Mouse (Mus musculus) macrophage (primary cell): ENCODE data around the gene Olfr392. TPM values are rescaled to one million over a fixed set of nuclear protein-coding genes. Genes with fewer than 3 reads are reported as not detected.

ENCODE experiments used
- H3K27ac ChIP-seq: fragments of 350-480 bp; formaldehyde crosslinking; 2 replicates; pipeline ENCODE4 v1.9.0; 2021
- H3K36me3 ChIP-seq: fragments of 350-480 bp; formaldehyde crosslinking; 2 replicates; pipeline ENCODE4 v1.9.0; 2021; ENCODE audit errors: inconsistent target
- H3K4me3 ChIP-seq: fragments of 350-480 bp; formaldehyde crosslinking; 2 replicates; pipeline ENCODE4 v1.9.0; 2021; ENCODE audit errors: inconsistent target
- H3K79me2 ChIP-seq: fragments of 350-480 bp; formaldehyde crosslinking; 2 replicates; pipeline ENCODE4 v1.9.0; 2021; ENCODE audit errors: inconsistent target
- WGBS: methylation state at CpG from one replicate; pipeline ENCODE4 v1.1.7; 2026; ENCODE audit warnings: inconsistent platforms; ENCODE audit not compliant: missing documents; 5-methylcytosine and 5-hydroxymethylcytosine counted together
- polyA plus RNA-seq: library from polyadenylated mRNA; stranded (reverse); fragments of 250-400 nt; gene quantifications from 3 replicates; pipeline ENCODE4 v1.2.4, GENCODE M21; 2018; ENCODE audit warnings: inconsistent platforms
- total RNA-seq, 78 experiments: library from RNA; depleted of rRNA; stranded (reverse); fragments of 250-400 nt; gene quantifications; 1 replicate in 9 of 78; 2 replicates in 24 of 78; 3 replicates in 43 of 78; 4 replicates in 2 of 78; pipeline ENCODE4 v1.2.4; 2018; ENCODE audit warnings: inconsistent platforms in 56 of 78

The Olfr392 gene
- not detected for total RNA-seq (2018; cell fraction: chromatin; rRNA removed)
- not detected for total RNA-seq (2018; cell fraction: cytosol; rRNA removed)
- not detected for total RNA-seq (2018; cell fraction: nucleus; rRNA removed)
- not detected in 3 replicates for polyA plus RNA-seq

- no peaks in the 10 kb centered on the region for H3K36me3 ChIP-seq
- no peak within 1 kb of the TSS for H3K27ac ChIP-seq
- no peaks in the 10 kb centered on the region for H3K79me2 ChIP-seq
- 100% methylated on average over 1 of the region's 1 CpGs for WGBS
- H3K4me3 ChIP-seq, result no peak within 1 kb of the TSS
Measured at GRCm38 (mm10) chr11:73816949-73817348, at the start of gene Olfr392. TSS of gene Olfr392 (minus strand) at chr11:73817049.

GRCm38 (mm10) chr11:73851354-73851753, 34.5 kb upstream of the Olfr392 start, which contains the start of gene Olfr393:
TSS of gene Olfr393 (minus strand) at chr11:73851454.
- Histone ChIP-seq H3K36me3 (no peaks in the 10 kb centered on the region), H3K79me2 (no peaks in the 10 kb centered on the region), H3K4me3 (no peak within 1 kb of the TSS), H3K27ac (no peak within 1 kb of the TSS)

GRCm38 (mm10) chr11:73802952-73803351, 13.9 kb downstream of the Olfr392 start, which contains the start of gene Olfr391-ps:
TSS of gene Olfr391-ps (minus strand) at chr11:73803052.
- Histone ChIP-seq H3K27ac (no peak within 1 kb of the TSS), H3K79me2 (no peaks in the 10 kb centered on the region), H3K36me3 (no peaks in the 10 kb centered on the region), H3K4me3 (no peak within 1 kb of the TSS)
- 0% methylated on average over 1 of the region's 1 CpGs for WGBS

GRCm38 (mm10) chr11:73782664-73783063, 34.2 kb downstream of the Olfr392 start, which contains the start of gene Olfr390:
TSS of gene Olfr390 (plus strand) at chr11:73782964.
- Histone ChIP-seq H3K36me3 (no peaks in the 10 kb centered on the region), H3K4me3 (no peak within 1 kb of the TSS), H3K79me2 (no peaks in the 10 kb centered on the region), H3K27ac (no peak within 1 kb of the TSS)
- 53% methylated on average over 1 of the region's 1 CpGs for WGBS

- WGBS, result 77% methylated on average over 1 of the region's 1 CpGs
- no peaks in the 10 kb centered on the region for H3K79me2 ChIP-seq
- H3K27ac ChIP-seq, result no peak within 1 kb of the TSS
- no peaks in the 10 kb centered on the region for H3K36me3 ChIP-seq
- H3K4me3 ChIP-seq, result no peak within 1 kb of the TSS
Measured at GRCm38 (mm10) chr11:73780613-73781012, 36.2 kb downstream of the Olfr392 start, which contains the start of gene Olfr389. TSS of gene Olfr389 (minus strand) at chr11:73780713.

Other genes with a start within 250 kb of the Olfr392 start
- gene Olfr385, start 224.0 kb downstream of the Olfr392 start, polyA plus RNA-seq, result not detected in 3 replicates
- gene Olfr384, start 218.5 kb downstream of the Olfr392 start, polyA plus RNA-seq, result not detected in 3 replicates
- gene Zfp735, start 128.3 kb downstream of the Olfr392 start, polyA plus RNA-seq, result not detected in 3 replicates
- gene Olfr389, start 36.3 kb downstream of the Olfr392 start, polyA plus RNA-seq, result not detected in 3 replicates
- not detected in 3 replicates for gene Olfr390, start 34.1 kb downstream of the Olfr392 start, polyA plus RNA-seq
- gene Olfr391-ps, start 14.0 kb downstream of the Olfr392 start, polyA plus RNA-seq, result not detected in 3 replicates
- not detected in 3 replicates for gene Olfr393, start 34.4 kb upstream of the Olfr392 start, polyA plus RNA-seq
- gene Olfr394, start 73.7 kb upstream of the Olfr392 start, polyA plus RNA-seq, result not detected in 3 replicates
- not detected in 3 replicates for gene Olfr395, start 92.2 kb upstream of the Olfr392 start, polyA plus RNA-seq
- not detected in 3 replicates for gene Olfr23, start 119.6 kb upstream of the Olfr392 start, polyA plus RNA-seq
- not detected in 3 replicates for gene Olfr397, start 143.8 kb upstream of the Olfr392 start, polyA plus RNA-seq
- not detected in 3 replicates for gene Olfr398, start 173.4 kb upstream of the Olfr392 start, polyA plus RNA-seq
- gene Olfr139, start 239.5 kb upstream of the Olfr392 start, polyA plus RNA-seq, result not detected in 3 replicates
- gene Olfr399, start 239.6 kb upstream of the Olfr392 start, polyA plus RNA-seq, result not detected in 3 replicates